In the genomic region with DNA sequence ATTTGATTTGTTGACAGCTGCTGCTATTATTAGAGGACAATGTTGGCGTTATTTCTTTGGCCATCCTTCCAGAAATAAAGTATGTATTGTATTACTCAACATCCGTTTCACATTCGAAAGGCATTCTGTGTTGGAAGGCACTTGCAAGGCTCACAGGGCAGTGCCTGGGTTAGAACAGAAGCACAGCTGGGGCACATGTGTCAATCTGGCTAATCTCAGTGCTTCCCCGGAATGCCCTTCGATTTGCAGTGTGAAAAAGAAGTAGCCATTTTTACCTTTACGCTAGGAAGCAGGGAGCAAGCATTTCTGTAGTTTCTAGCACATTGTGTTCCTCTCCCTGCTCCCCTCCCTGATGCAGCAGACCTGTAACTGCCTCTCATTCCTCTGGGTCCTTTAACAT, we compare ENCODE assay signal across 8 mouse cellular contexts. TPM values are rescaled to one million over a fixed set of nuclear protein-coding genes. Genes with fewer than 3 reads are reported as not detected.
A peak's percentile ranks its signal among the peaks of the same experiment; 100 is the strongest.
DNase-seq lines count a peak whose midpoint lies in the region; TF ChIP-seq lines count a peak whose summit lies in the region.

No protein-coding gene starts in this region.

- 12% methylated on average over 6 of the region's 6 CpGs for WGBS in lung, adult 2 months

- peak; percentile 15 for DNase-seq in kidney, adult 9 months
- no peak for DNase-seq in kidney, adult 8-10 months
- DNase-seq in fibroblast of lung, adult 2 months (ENCODE audit: low read depth): peak; percentile 45
- DNase-seq in lung, adult 2 months: no peak
- no peak for DNase-seq in ovary, adult 18-20 months (ENCODE audit: low spot score)
- DNase-seq in layer of hippocampus, postnatal 36 days: no peak
- no peak for DNase-seq in thymus, postnatal 36 days

- TF ChIP-seq POLR2A in lung, adult 2 months (IDR thresholded peaks at IDR 0.05; ENCODE audit: borderline replicate concordance, extremely low read depth, low read depth, low read length): peak; percentile 35; the same call in 1 of the 2 replicates

- no peaks in the 10 kb centered on the region for H3K27me3 ChIP-seq in C2C12 (ENCODE audit: control insufficient read depth, insufficient read depth, insufficient read length)

- H3K79me2 ChIP-seq in C2C12 (ENCODE audit: control insufficient read depth, insufficient read depth): no peaks in the 10 kb centered on the region

- H3K36me3 ChIP-seq in C2C12 (ENCODE audit: control insufficient read depth, insufficient read depth): no peaks in the 10 kb centered on the region

- no peak overlapping the region for H3K4me3 ChIP-seq in C2C12 (ENCODE audit: insufficient read depth, poor library complexity, severe bottlenecking)
- H3K4me3 ChIP-seq in lung, adult 2 months (replicated peaks; ENCODE audit: extremely low read depth, low read depth, low read length): no peak overlapping the region

- no peak overlapping the region for H3ac ChIP-seq in C2C12 (ENCODE audit: control insufficient read depth, insufficient read length, low read depth)

- TF ChIP-seq CTCF in C2C12 (IDR thresholded peaks at IDR 0.05; ENCODE audit: control insufficient read depth, insufficient read depth, insufficient read length): no peak
- TF ChIP-seq CTCF in lung, adult 2 months (IDR thresholded peaks at IDR 0.05; ENCODE audit: insufficient read depth, low read length): no peak

- peaks cover 12% of the 10 kb centered on the region for H3K4me1 ChIP-seq in lung, adult 2 months (ENCODE audit: control insufficient read depth, insufficient read depth, low read length)

- H3K79me3 ChIP-seq in C2C12 (ENCODE audit: low read depth): no peaks in the 10 kb centered on the region

TF ChIP-seq in C2C12, 6 proteins besides CTCF, POLR2A, EP300 and RAD21:
- TF ChIP-seq USF1 (IDR thresholded peaks at IDR 0.05; ENCODE audit: low read depth): no peak
- peak; percentile 32 for TF ChIP-seq CEBPB (IDR thresholded peaks at IDR 0.05; ENCODE audit: low read depth)
- TF ChIP-seq MYOG (IDR thresholded peaks at IDR 0.05; ENCODE audit: control insufficient read depth, extremely low read depth, insufficient read length): no peak
- peak; percentile 6 for TF ChIP-seq MYOD1 (IDR thresholded peaks at IDR 0.05; ENCODE audit: control insufficient read depth, insufficient read length, low read depth)
- TF ChIP-seq FOSL1 (IDR thresholded peaks at IDR 0.05; ENCODE audit: insufficient read depth, low read length, poor library complexity, severe bottlenecking): no peak

RNA-seq across cellular contexts. Expression of a gene that starts 2.5 kb away (rescaled TPM):
- 1.6 TPM for polyA plus RNA-seq in C2C12 (2012; fragmentation: generic; extraction: Trizol)
- polyA plus RNA-seq in lung, adult 2 months (2012; rRNA removed): 3.8 and 6.3 TPM in 2 replicates
- total RNA-seq in layer of hippocampus, postnatal 36 days (2021): 1 to 10 TPM; 3.9 to 5.4 TPM

RNA-seq across cellular contexts. Expression of a gene that starts 25.7 kb away (rescaled TPM):
- 8.8 TPM for polyA plus RNA-seq in C2C12 (2012; fragmentation: generic; extraction: Trizol)
- polyA plus RNA-seq in lung, adult 2 months (2012; rRNA removed): 31.1 and 47.2 TPM in 2 replicates
- total RNA-seq in layer of hippocampus, postnatal 36 days (2021): 10 to 100 TPM; 20.2 to 20.5 TPM

RNA-seq across cellular contexts. Expression of a gene that starts 30.3 kb away (rescaled TPM):
- 0.05 TPM for polyA plus RNA-seq in C2C12 (2012; fragmentation: generic; extraction: Trizol)
- polyA plus RNA-seq in lung, adult 2 months (2012; rRNA removed): 7.2 and 14.0 TPM in 2 replicates
- 1 to 10 TPM; 1.7 to 2.3 TPM for total RNA-seq in layer of hippocampus, postnatal 36 days (2021)

RNA-seq across cellular contexts. Expression of a gene that starts 48.7 kb away (rescaled TPM):
- polyA plus RNA-seq in C2C12 (2012; fragmentation: generic; extraction: Trizol): not detected
- 0.78 and 1.1 TPM in 2 replicates for polyA plus RNA-seq in lung, adult 2 months (2012; rRNA removed)
- total RNA-seq in layer of hippocampus, postnatal 36 days (2021): 1 to 10 TPM; 1.3 TPM

RNA-seq across cellular contexts. Expression of a gene that starts 54.7 kb away (rescaled TPM):
- not detected for polyA plus RNA-seq in C2C12 (2012; fragmentation: generic; extraction: Trizol)
- polyA plus RNA-seq in lung, adult 2 months (2012; rRNA removed): 2.1 and 4.5 TPM in 2 replicates
- total RNA-seq in layer of hippocampus, postnatal 36 days (2021): 1 to 10 TPM; 1.1 to 1.4 TPM

Comparison
In these comparisons a context has a peak if more than half of its experiments do, and no peak if none do; other contexts are left out.
1. DNase-seq: peak in kidney, adult 9 months (single experiment) and fibroblast of lung, adult 2 months (single experiment); none in kidney, adult 8-10 months (0 of 2), lung, adult 2 months (single experiment), ovary, adult 18-20 months (single experiment), layer of hippocampus, postnatal 36 days (0 of 2) and thymus, postnatal 36 days (0 of 2).